Mouse (Mus musculus) C2C12 (cell line): ENCODE measurements at regions not wholly inside any gene's neighbourhood (a gene's known extent, or its start where the extent isn't known, plus 50 kb on each side); places are given as distances from the start of the nearest gene placed in this dataset.

Experiments
- CTCF ChIP-seq: IDR thresholded peaks from one replicate; pipeline ENCODE4 v1.5.1; 2011; ENCODE audit not compliant: control insufficient read depth, insufficient read depth, insufficient read length
- MAX ChIP-seq: IDR thresholded peaks from one replicate; pipeline ENCODE4 v1.6.1; 2011; ENCODE audit warnings: mild to moderate bottlenecking, control low read depth
- MYOG ChIP-seq: IDR thresholded peaks from one replicate; pipeline ENCODE4 v1.6.1; 2011; ENCODE audit not compliant: control insufficient read depth, insufficient read length; ENCODE audit errors: extremely low read depth
- USF1 ChIP-seq: IDR thresholded peaks from one replicate; pipeline ENCODE4 v1.6.1; 2011; ENCODE audit warnings: low read depth, mild to moderate bottlenecking, control low read depth, moderate library complexity

DNA sequence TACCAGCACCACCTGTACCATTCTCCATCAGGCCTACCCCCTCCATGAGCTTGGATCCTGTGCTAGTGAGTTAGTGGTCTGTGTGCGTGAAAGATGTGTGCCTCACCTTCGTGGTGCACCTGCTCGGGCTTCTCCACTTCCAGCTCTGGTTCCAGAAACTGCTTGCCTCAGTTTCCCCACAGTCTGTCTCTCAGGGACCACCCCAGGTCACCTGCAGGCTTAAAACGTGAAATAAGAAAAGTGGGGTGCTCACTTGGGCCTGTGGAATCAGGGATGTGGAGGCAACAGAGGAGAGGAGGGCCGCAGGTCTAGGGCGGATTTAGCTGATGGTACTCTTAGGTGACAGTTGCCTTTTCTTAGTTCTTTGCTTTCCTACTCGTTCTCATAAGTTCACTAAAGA lies 186.0 kb downstream of the Irx2 start:
- TF ChIP-seq USF1 (no peak), CTCF (no peak), MYOG (no peak), MAX (no peak)
